Mouse (Mus musculus) layer of hippocampus, adult 8-10 months (tissue): Measurements from ENCODE around the gene Sdf4. TPM values are rescaled to one million over a fixed set of nuclear protein-coding genes. Genes with fewer than 3 reads are reported as not detected.

Experiments
- DNase-seq, 2 experiments: peaks; one replicate each; pipeline ENCODE4 v3.0.0; 2022; ENCODE audit warnings: low spot score in 2 of 2
- total RNA-seq, 4 experiments: library from RNA; stranded (reverse); gene quantifications; 2 replicates each; pipeline ENCODE4 v1.2.4; 2022

The Sdf4 gene
- total RNA-seq, 4 experiments from 2014 or later, result 202 to 230 (median 217) TPM

GRCm38 (mm10) chr4:156004109-156004508, 11.4 kb downstream of the Sdf4 start:
- DNase-seq, result no peak

GRCm38 (mm10) chr4:156008369-156008768, 15.7 kb downstream of the Sdf4 start:
- DNase-seq, result no peak

GRCm38 (mm10) chr4:156013637-156014036, 21.0 kb downstream of the Sdf4 start, which contains the start of gene Tnfrsf4:
TSS of gene Tnfrsf4 (plus strand) at chr4:156013843.
- DNase-seq, result no peak

GRCm38 (mm10) chr4:156014436-156014835, 21.8 kb downstream of the Sdf4 start:
- DNase-seq, result no peak

- no peak for DNase-seq
These were observed 27.1 kb downstream of the Sdf4 start for GRCm38 (mm10) chr4:156019771-156020170.

GRCm38 (mm10) chr4:156021381-156021780, 28.7 kb downstream of the Sdf4 start:
- DNase-seq, result no peak

GRCm38 (mm10) chr4:156021942-156022419, 29.3 kb downstream of the Sdf4 start:
- DNase-seq, result no peak

GRCm38 (mm10) chr4:156023520-156023919, 30.8 kb downstream of the Sdf4 start:
- DNase-seq, result no peak

- no peak for DNase-seq
These were observed 31.5 kb downstream of the Sdf4 start for GRCm38 (mm10) chr4:156024184-156024583.

GRCm38 (mm10) chr4:156026013-156026412, 33.3 kb downstream of the Sdf4 start, which contains the start of gene Tnfrsf18:
TSS of gene Tnfrsf18 (plus strand) at chr4:156026164.
- peak in 1 of 2 experiments; percentile 42 for DNase-seq

GRCm38 (mm10) chr4:156028580-156028979, 35.9 kb downstream of the Sdf4 start:
- DNase-seq, result no peak

GRCm38 (mm10) chr4:156030651-156031118, 38.0 kb downstream of the Sdf4 start:
- DNase-seq, result no peak

- DNase-seq, result no peak
These were observed 38.6 kb downstream of the Sdf4 start for GRCm38 (mm10) chr4:156031255-156031592.

GRCm38 (mm10) chr4:156031593-156032391, 39.1 kb downstream of the Sdf4 start:
- peak; percentile 71 to 81 for DNase-seq

GRCm38 (mm10) chr4:156032856-156033255, 40.2 kb downstream of the Sdf4 start:
- no peak for DNase-seq

GRCm38 (mm10) chr4:156033476-156034119, 40.9 kb downstream of the Sdf4 start:
- DNase-seq, result no peak

GRCm38 (mm10) chr4:156034301-156034700, 41.6 kb downstream of the Sdf4 start:
- no peak for DNase-seq

- no peak for DNase-seq
These were observed 42.2 kb downstream of the Sdf4 start for GRCm38 (mm10) chr4:156034901-156035300.

GRCm38 (mm10) chr4:156044754-156045153, 52.1 kb downstream of the Sdf4 start:
- no peak for DNase-seq

GRCm38 (mm10) chr4:156049779-156050178, 57.1 kb downstream of the Sdf4 start:
- DNase-seq, result no peak

- no peak for DNase-seq
These were observed 57.8 kb downstream of the Sdf4 start for GRCm38 (mm10) chr4:156050391-156050980.

GRCm38 (mm10) chr4:156053113-156053512, 60.4 kb downstream of the Sdf4 start:
- DNase-seq, result no peak
